Mouse (Mus musculus) G1E (cell line): ENCODE measurements at regions not wholly inside any gene's neighbourhood (a gene's known extent, or its start where the extent isn't known, plus 50 kb on each side); places are given as distances from the start of the nearest gene placed in this dataset.

Source experiments
- ATAC-seq: 2 replicates; pipeline ENCODE4 v1.8.0; 2016; ENCODE audit warnings: mild to moderate bottlenecking; ENCODE audit not compliant: insufficient number of reproducible peaks, poor library complexity, low FRiP score, severe bottlenecking; ENCODE audit errors: extremely low read depth
- DNase-seq: peaks from one replicate; pipeline ENCODE4 v3.0.0; 2012; ENCODE audit warnings: low spot score
- H3K27me3 ChIP-seq: 2 replicates; pipeline ENCODE4 v1.6.1; 2012; ENCODE audit warnings: mild to moderate bottlenecking, low read length, inconsistent platforms; ENCODE audit not compliant: insufficient read depth
- H3K36me3 ChIP-seq: replicated peaks from 2 replicates; pipeline ENCODE3; 2012; ENCODE audit warnings: mild to moderate bottlenecking, inconsistent platforms
- H3K4me1 ChIP-seq: 2 replicates; pipeline ENCODE4 v1.6.1; 2012; ENCODE audit warnings: low read depth, low read length, inconsistent platforms, mixed read lengths; ENCODE audit not compliant: insufficient read depth
- H3K4me3 ChIP-seq: 2 replicates; pipeline ENCODE4 v1.5.1; 2012; ENCODE audit warnings: low read depth, mild to moderate bottlenecking, inconsistent platforms, low read length, moderate library complexity, mixed read lengths
- H3K9me3 ChIP-seq: replicated peaks from 2 replicates; pipeline ENCODE4 v1.6.1; 2012; ENCODE audit warnings: inconsistent platforms
- CTCF ChIP-seq: IDR thresholded peaks from 2 replicates; pipeline ENCODE4 v1.5.1; 2012; ENCODE audit warnings: low read depth, low read length, inconsistent platforms, mixed read lengths
- GATA1 ChIP-seq: IDR thresholded peaks from 2 replicates; pipeline ENCODE4 v1.6.1; 2012; ENCODE audit warnings: borderline replicate concordance, low read length, inconsistent platforms, mixed read lengths
- GATA2 ChIP-seq: IDR thresholded peaks from 2 replicates; pipeline ENCODE4 v1.6.1; 2012; ENCODE audit warnings: low read depth, low read length, inconsistent platforms, borderline replicate concordance
- POLR2AphosphoS5 ChIP-seq: IDR thresholded peaks from 2 replicates; pipeline ENCODE4 v1.6.1; 2012; ENCODE audit warnings: low read depth, low read length, inconsistent platforms; ENCODE audit not compliant: insufficient replicate concordance
- TAL1 ChIP-seq: conservative IDR thresholded peaks from 2 replicates; pipeline ENCODE4 v1.6.1; 2012; ENCODE audit warnings: low read depth, low read length, inconsistent platforms, mixed read lengths

GRCm38 (mm10) chr13:57365096-57365495 lies 469.3 kb upstream of the Trpc7 start:
- TF ChIP-seq TAL1: no peak
- TF ChIP-seq CTCF: no peak
- TF ChIP-seq GATA1: no peak
- no peak for TF ChIP-seq POLR2AphosphoS5
- TF ChIP-seq GATA2: no peak
- H3K9me3 ChIP-seq: peaks cover 63% of the 10 kb centered on the region
- H3K4me1 ChIP-seq: no peaks in the 10 kb centered on the region
- no peaks in the 10 kb centered on the region for H3K27me3 ChIP-seq
- no peaks in the 10 kb centered on the region for H3K36me3 ChIP-seq
- no peak overlapping the region for H3K4me3 ChIP-seq
- ATAC-seq (no peak), DNase-seq (no peak)

GRCm38 (mm10) chr13:57364396-57364795 lies 468.6 kb upstream of the Trpc7 start:
- no peak for TF ChIP-seq POLR2AphosphoS5
- TF ChIP-seq GATA1: no peak
- TF ChIP-seq CTCF: no peak
- no peak for TF ChIP-seq TAL1
- TF ChIP-seq GATA2: no peak
- DNase-seq (no peak), ATAC-seq (no peak)
- H3K9me3 ChIP-seq: peaks cover 61% of the 10 kb centered on the region
- H3K4me1 ChIP-seq: no peaks in the 10 kb centered on the region
- no peak overlapping the region for H3K4me3 ChIP-seq
- H3K27me3 ChIP-seq: no peaks in the 10 kb centered on the region
- H3K36me3 ChIP-seq: no peaks in the 10 kb centered on the region

GRCm38 (mm10) chr13:57362563-57362962 lies 466.8 kb upstream of the Trpc7 start:
- ATAC-seq (no peak), DNase-seq (no peak)
- H3K4me3 ChIP-seq: no peak overlapping the region
- no peaks in the 10 kb centered on the region for H3K4me1 ChIP-seq
- TF ChIP-seq TAL1 (no peak), CTCF (no peak), GATA2 (no peak)
- H3K27me3 ChIP-seq: no peaks in the 10 kb centered on the region
- no peaks in the 10 kb centered on the region for H3K36me3 ChIP-seq
- peaks cover 57% of the 10 kb centered on the region for H3K9me3 ChIP-seq

GRCm38 (mm10) chr13:57361286-57361685 lies 465.5 kb upstream of the Trpc7 start:
- Histone ChIP-seq H3K4me1 (no peaks in the 10 kb centered on the region), H3K9me3 (peaks cover 62% of the 10 kb centered on the region), H3K27me3 (no peaks in the 10 kb centered on the region), H3K36me3 (no peaks in the 10 kb centered on the region), H3K4me3 (no peak overlapping the region)
- DNase-seq: no peak
- no peak for ATAC-seq
- no peak for TF ChIP-seq CTCF
- no peak for TF ChIP-seq GATA1
- no peak for TF ChIP-seq GATA2
- no peak for TF ChIP-seq POLR2AphosphoS5
- no peak for TF ChIP-seq TAL1

GRCm38 (mm10) chr13:57354606-57355005 lies 458.8 kb upstream of the Trpc7 start:
- Histone ChIP-seq H3K4me1 (no peaks in the 10 kb centered on the region), H3K4me3 (no peak overlapping the region), H3K36me3 (no peaks in the 10 kb centered on the region), H3K27me3 (no peaks in the 10 kb centered on the region), H3K9me3 (peaks cover 71% of the 10 kb centered on the region)
- ATAC-seq (no peak), DNase-seq (no peak)
- TF ChIP-seq GATA2: no peak
- no peak for TF ChIP-seq CTCF

- DNase-seq (no peak), ATAC-seq (no peak)
- peaks cover 73% of the 10 kb centered on the region for H3K9me3 ChIP-seq
Measured at GRCm38 (mm10) chr13:57353976-57354375, 458.2 kb upstream of the Trpc7 start.

GRCm38 (mm10) chr13:57350828-57351227 lies 455.0 kb upstream of the Trpc7 start:
- DNase-seq (no peak), ATAC-seq (no peak)
- Histone ChIP-seq H3K4me3 (no peak overlapping the region), H3K4me1 (no peaks in the 10 kb centered on the region), H3K9me3 (peaks cover 57% of the 10 kb centered on the region), H3K27me3 (no peaks in the 10 kb centered on the region), H3K36me3 (no peaks in the 10 kb centered on the region)
- TF ChIP-seq CTCF (no peak), GATA2 (no peak), GATA1 (no peak), TAL1 (no peak), POLR2AphosphoS5 (no peak)

More at GRCm38 (mm10) chr13:57353976-57354375, 458.2 kb upstream of the Trpc7 start:
- Histone ChIP-seq H3K4me1 (no peaks in the 10 kb centered on the region), H3K4me3 (no peak overlapping the region), H3K36me3 (no peaks in the 10 kb centered on the region), H3K27me3 (no peaks in the 10 kb centered on the region)
- TF ChIP-seq TAL1 (no peak), POLR2AphosphoS5 (no peak)

- no peaks in the 10 kb centered on the region for H3K36me3 ChIP-seq
- ATAC-seq: no peak
- no peaks in the 10 kb centered on the region for H3K27me3 ChIP-seq
- TF ChIP-seq POLR2AphosphoS5: no peak
- TF ChIP-seq TAL1: no peak
- no peak for TF ChIP-seq CTCF
- no peak for TF ChIP-seq GATA2
- TF ChIP-seq GATA1: no peak
- no peak overlapping the region for H3K4me3 ChIP-seq
- DNase-seq: no peak
- peaks cover 51% of the 10 kb centered on the region for H3K9me3 ChIP-seq
- no peaks in the 10 kb centered on the region for H3K4me1 ChIP-seq
Measured at GRCm38 (mm10) chr13:57338676-57339075, 442.9 kb upstream of the Trpc7 start.
